ENCODE assay signal across 24 mouse cellular contexts in the genomic region with DNA sequence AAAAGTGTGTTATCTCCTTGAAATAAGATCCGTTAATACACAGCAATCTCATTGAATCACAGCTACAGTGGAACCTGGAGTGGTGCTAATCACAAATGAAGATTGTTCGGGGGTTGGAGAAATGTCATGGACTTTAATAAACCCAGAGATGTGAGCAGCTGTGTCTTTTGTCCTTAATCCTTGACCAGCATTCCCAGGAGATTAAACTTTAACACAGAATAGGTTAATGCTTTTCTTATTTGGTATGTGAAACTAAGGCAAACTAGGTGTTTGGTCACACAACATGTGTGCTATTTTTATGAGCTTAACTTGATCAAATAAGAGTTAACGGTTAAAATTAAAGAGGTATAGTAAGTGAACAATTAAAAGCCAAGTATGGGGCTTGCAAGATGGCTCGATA.
DNase-seq lines count a peak whose midpoint lies in the region; ATAC-seq and TF ChIP-seq lines count a peak whose summit lies in the region.
"Had no signal": no experiment of that assay in that cellular context is flagged by ENCODE, and none has a peak within 500 bp of the region (broad histone marks: within the 10 kb centered on the region; RNA-seq: fewer than 3 reads in every experiment).

No protein-coding gene starts in this region.

- no peak overlapping the region for H3K4me3 ChIP-seq in hindbrain, embryonic 11.5 days (ENCODE audit: low read depth, low read length)
- H3K4me3 ChIP-seq in hindbrain, embryonic 16.5 days (ENCODE audit: low read length), result no peak overlapping the region
- no peak overlapping the region for H3K4me3 ChIP-seq in layer of hippocampus, adult 2 months
- H3K4me3 ChIP-seq: embryonic facial prominence, embryonic 12.5 days; forebrain, embryonic 10.5 days; hindbrain, embryonic 15.5 days; left cerebral cortex, adult 2 months; limb, embryonic 12.5 days; neural tube, embryonic 15.5 days had no signal

- DNase-seq in hindbrain, embryonic 11.5 days (ENCODE audit: low spot score), result no peak
- peak; percentile 2 to 48 for DNase-seq in kidney, adult 8-10 months
- DNase-seq in kidney, postnatal 14 days, result no peak
- DNase-seq in layer of hippocampus, adult 2 months (ENCODE audit: low spot score in 2 of 2), result no peak
- DNase-seq in layer of hippocampus, postnatal 36 days, result no peak
- DNase-seq: adrenal gland, postnatal 14 days; cerebellum, adult 11 months; cerebellum, adult 9-10 months; cerebellum, postnatal 36 days; gastrocnemius, postnatal 14 days; heart, postnatal 14 days; lung, postnatal 36 days; retina, postnatal 1 day; right cerebral cortex, postnatal 14 days; thymus, postnatal 4 days had no signal

- no peaks in the 10 kb centered on the region for H3K4me1 ChIP-seq in hindbrain, embryonic 11.5 days (replicated peaks; ENCODE audit: control insufficient read depth, insufficient read depth, low read length)
- no peaks in the 10 kb centered on the region for H3K4me1 ChIP-seq in hindbrain, embryonic 16.5 days (ENCODE audit: control insufficient read depth, insufficient read depth, low read depth, low read length)
- H3K4me1 ChIP-seq: embryonic facial prominence, embryonic 12.5 days; forebrain, embryonic 10.5 days; hindbrain, embryonic 15.5 days; limb, embryonic 12.5 days; neural tube, embryonic 15.5 days had no signal

- H3K9me3 ChIP-seq in hindbrain, embryonic 11.5 days (ENCODE audit: control insufficient read depth, low read length), result no peaks in the 10 kb centered on the region
- H3K9me3 ChIP-seq in hindbrain, embryonic 16.5 days (ENCODE audit: control insufficient read depth, low read length), result no peaks in the 10 kb centered on the region
- H3K9me3 ChIP-seq: embryonic facial prominence, embryonic 12.5 days; forebrain, embryonic 10.5 days; hindbrain, embryonic 15.5 days; limb, embryonic 12.5 days; neural tube, embryonic 15.5 days had no signal

- no peaks in the 10 kb centered on the region for H3K36me3 ChIP-seq in hindbrain, embryonic 11.5 days (ENCODE audit: control insufficient read depth, insufficient read depth, low read length)
- H3K36me3 ChIP-seq in hindbrain, embryonic 16.5 days (ENCODE audit: control insufficient read depth, insufficient read depth, low read length), result no peaks in the 10 kb centered on the region
- H3K36me3 ChIP-seq: embryonic facial prominence, embryonic 12.5 days; forebrain, embryonic 10.5 days; hindbrain, embryonic 15.5 days; limb, embryonic 12.5 days; neural tube, embryonic 15.5 days had no signal

- TF ChIP-seq CTCF in layer of hippocampus, adult 2 months (conservative IDR thresholded peaks at IDR 0.05), result no peak

- no peaks in the 10 kb centered on the region for H3K27me3 ChIP-seq in hindbrain, embryonic 11.5 days (ENCODE audit: control insufficient read depth, insufficient read depth, low read length)
- H3K27me3 ChIP-seq in hindbrain, embryonic 16.5 days (replicated peaks; ENCODE audit: control insufficient read depth, insufficient read depth, low read length), result no peaks in the 10 kb centered on the region
- H3K27me3 ChIP-seq: embryonic facial prominence, embryonic 12.5 days; hindbrain, embryonic 15.5 days; limb, embryonic 12.5 days; neural tube, embryonic 15.5 days had no signal

- H3K4me2 ChIP-seq in hindbrain, embryonic 11.5 days (replicated peaks; ENCODE audit: low read depth, low read length), result no peak overlapping the region
- no peak overlapping the region for H3K4me2 ChIP-seq in hindbrain, embryonic 16.5 days (ENCODE audit: low read length)
- H3K4me2 ChIP-seq: embryonic facial prominence, embryonic 12.5 days; hindbrain, embryonic 15.5 days; limb, embryonic 12.5 days; liver, embryonic 11.5 days; neural tube, embryonic 15.5 days had no signal

- ATAC-seq in hindbrain, embryonic 11.5 days (ENCODE audit: low FRiP score), result peak; percentile 22; the same call in 1 of the 2 replicates
- no peak for ATAC-seq in hindbrain, embryonic 16.5 days
- ATAC-seq: CD4-positive, CD25-positive, alpha-beta regulatory T cell, adult 4 months had no signal

- no peak overlapping the region for H3K9ac ChIP-seq in hindbrain, embryonic 11.5 days (ENCODE audit: low read depth, low read length)
- H3K9ac ChIP-seq in hindbrain, embryonic 16.5 days (ENCODE audit: low read depth, low read length), result no peak overlapping the region
- H3K9ac ChIP-seq: embryonic facial prominence, embryonic 12.5 days; hindbrain, embryonic 15.5 days; limb, embryonic 12.5 days; neural tube, embryonic 15.5 days had no signal

- no peak overlapping the region for H3K27ac ChIP-seq in hindbrain, embryonic 11.5 days (ENCODE audit: low read depth, low read length)
- no peak overlapping the region for H3K27ac ChIP-seq in hindbrain, embryonic 16.5 days (ENCODE audit: low read depth, low read length)
- H3K27ac ChIP-seq in layer of hippocampus, adult 2 months, result peak overlapping the region; percentile 40
- H3K27ac ChIP-seq: embryonic facial prominence, embryonic 12.5 days; forebrain, embryonic 10.5 days; hindbrain, embryonic 15.5 days; left cerebral cortex, adult 2 months; limb, embryonic 12.5 days; neural tube, embryonic 15.5 days had no signal

- 85% methylated on average over 4 of the region's 4 CpGs for WGBS in hindbrain, embryonic 11.5 days
- 66% methylated on average over 4 of the region's 4 CpGs for WGBS in hindbrain, embryonic 16.5 days

Comparison
In these comparisons a context has a peak if more than half of its experiments do, and no peak if none do; other contexts are left out.
1. DNase-seq: peak in kidney, adult 8-10 months (2 of 2); none in hindbrain, embryonic 11.5 days (single experiment), kidney, postnatal 14 days (single experiment), layer of hippocampus, adult 2 months (0 of 2) and layer of hippocampus, postnatal 36 days (0 of 2).